Mouse (Mus musculus): ENCODE results near the gene Vmp1. TPM values are rescaled to one million over a fixed set of nuclear protein-coding genes. Genes with fewer than 3 reads are reported as not detected.

The Vmp1 gene
- polyA plus RNA-seq, 1 experiment = 50.2 TPM

- DNase-seq (ENCODE audit: low read depth) = no peak
- TF ChIP-seq POLR2A (IDR thresholded peaks at IDR 0.05; ENCODE audit: borderline replicate concordance, extremely low read depth, insufficient read depth, insufficient read length, poor library complexity, severe bottlenecking) (no peak), CTCF (IDR thresholded peaks at IDR 0.05; ENCODE audit: borderline replicate concordance, extremely low read depth, insufficient read depth, insufficient read length) (no peak)
These were observed 31.1 kb downstream of the Vmp1 start for GRCm38 (mm10) chr11:86652578-86652979.

GRCm38 (mm10) chr11:86650676-86651075 lies 33.0 kb downstream of the Vmp1 start:
- TF ChIP-seq CTCF (IDR thresholded peaks at IDR 0.05; ENCODE audit: borderline replicate concordance, extremely low read depth, insufficient read depth, insufficient read length) (no peak), POLR2A (IDR thresholded peaks at IDR 0.05; ENCODE audit: borderline replicate concordance, extremely low read depth, insufficient read depth, insufficient read length, poor library complexity, severe bottlenecking) (no peak)
- DNase-seq (ENCODE audit: low read depth) = no peak

- DNase-seq (ENCODE audit: low read depth) = no peak
- TF ChIP-seq POLR2A (IDR thresholded peaks at IDR 0.05; ENCODE audit: borderline replicate concordance, extremely low read depth, insufficient read depth, insufficient read length, poor library complexity, severe bottlenecking) = no peak
- TF ChIP-seq CTCF (IDR thresholded peaks at IDR 0.05; ENCODE audit: borderline replicate concordance, extremely low read depth, insufficient read depth, insufficient read length) = no peak
These were observed 34.1 kb downstream of the Vmp1 start for GRCm38 (mm10) chr11:86649542-86649941.

GRCm38 (mm10) chr11:86647706-86648447 lies 35.8 kb downstream of the Vmp1 start:
- DNase-seq (ENCODE audit: low read depth) = peak; percentile 18
- TF ChIP-seq CTCF (IDR thresholded peaks at IDR 0.05; ENCODE audit: borderline replicate concordance, extremely low read depth, insufficient read depth, insufficient read length) (no peak), POLR2A (IDR thresholded peaks at IDR 0.05; ENCODE audit: borderline replicate concordance, extremely low read depth, insufficient read depth, insufficient read length, poor library complexity, severe bottlenecking) (no peak)

- DNase-seq (ENCODE audit: low read depth) = no peak
- no peak for TF ChIP-seq CTCF (IDR thresholded peaks at IDR 0.05; ENCODE audit: borderline replicate concordance, extremely low read depth, insufficient read depth, insufficient read length)
- no peak for TF ChIP-seq POLR2A (IDR thresholded peaks at IDR 0.05; ENCODE audit: borderline replicate concordance, extremely low read depth, insufficient read depth, insufficient read length, poor library complexity, severe bottlenecking)
These were observed 36.7 kb downstream of the Vmp1 start for GRCm38 (mm10) chr11:86646885-86647459.

GRCm38 (mm10) chr11:86646136-86646834 lies 37.4 kb downstream of the Vmp1 start:
- TF ChIP-seq CTCF (IDR thresholded peaks at IDR 0.05; ENCODE audit: borderline replicate concordance, extremely low read depth, insufficient read depth, insufficient read length) (no peak), POLR2A (IDR thresholded peaks at IDR 0.05; ENCODE audit: borderline replicate concordance, extremely low read depth, insufficient read depth, insufficient read length, poor library complexity, severe bottlenecking) (no peak)
- DNase-seq (ENCODE audit: low read depth) = peak; percentile 36

- no peak for TF ChIP-seq POLR2A (IDR thresholded peaks at IDR 0.05; ENCODE audit: borderline replicate concordance, extremely low read depth, insufficient read depth, insufficient read length, poor library complexity, severe bottlenecking)
- TF ChIP-seq CTCF (IDR thresholded peaks at IDR 0.05; ENCODE audit: borderline replicate concordance, extremely low read depth, insufficient read depth, insufficient read length) = no peak
- no peak for DNase-seq (ENCODE audit: low read depth)
These were observed 39.1 kb downstream of the Vmp1 start for GRCm38 (mm10) chr11:86644553-86644952.

- no peak for TF ChIP-seq POLR2A (IDR thresholded peaks at IDR 0.05; ENCODE audit: borderline replicate concordance, extremely low read depth, insufficient read depth, insufficient read length, poor library complexity, severe bottlenecking)
- TF ChIP-seq CTCF (IDR thresholded peaks at IDR 0.05; ENCODE audit: borderline replicate concordance, extremely low read depth, insufficient read depth, insufficient read length) = no peak
- DNase-seq (ENCODE audit: low read depth) = no peak
These were observed 41.9 kb downstream of the Vmp1 start for GRCm38 (mm10) chr11:86641714-86642113.

- no peak for DNase-seq (ENCODE audit: low read depth)
- TF ChIP-seq POLR2A (IDR thresholded peaks at IDR 0.05; ENCODE audit: borderline replicate concordance, extremely low read depth, insufficient read depth, insufficient read length, poor library complexity, severe bottlenecking) (no peak), CTCF (IDR thresholded peaks at IDR 0.05; ENCODE audit: borderline replicate concordance, extremely low read depth, insufficient read depth, insufficient read length) (no peak)
These were observed 45.9 kb downstream of the Vmp1 start for GRCm38 (mm10) chr11:86637697-86638096.

- TF ChIP-seq POLR2A (IDR thresholded peaks at IDR 0.05; ENCODE audit: borderline replicate concordance, extremely low read depth, insufficient read depth, insufficient read length, poor library complexity, severe bottlenecking) (no peak), CTCF (IDR thresholded peaks at IDR 0.05; ENCODE audit: borderline replicate concordance, extremely low read depth, insufficient read depth, insufficient read length) (no peak)
These were observed 49.2 kb downstream of the Vmp1 start for GRCm38 (mm10) chr11:86634396-86634795.

GRCm38 (mm10) chr11:86629941-86630340 lies 53.7 kb downstream of the Vmp1 start:
- TF ChIP-seq POLR2A (IDR thresholded peaks at IDR 0.05; ENCODE audit: borderline replicate concordance, extremely low read depth, insufficient read depth, insufficient read length, poor library complexity, severe bottlenecking) = no peak
- no peak for TF ChIP-seq CTCF (IDR thresholded peaks at IDR 0.05; ENCODE audit: borderline replicate concordance, extremely low read depth, insufficient read depth, insufficient read length)
- DNase-seq (ENCODE audit: low read depth) = no peak

More at GRCm38 (mm10) chr11:86634396-86634795, 49.2 kb downstream of the Vmp1 start:
- DNase-seq (ENCODE audit: low read depth) = no peak

Measured in brain, embryonic 14.5 days (tissue).